Mouse (Mus musculus) kidney, embryonic 16.5 days (tissue): ENCODE data around the gene Rnf8. TPM values are rescaled to one million over a fixed set of nuclear protein-coding genes. Genes with fewer than 3 reads are reported as not detected.

Experiments
- ATAC-seq: fragments of 200-750 bp; cut with Nextera tagmentation; 2 replicates; pipeline ENCODE4 v1.8.0; 2017; ENCODE audit warnings: moderate TSS enrichment; ENCODE audit not compliant: low FRiP score, low TSS enrichment
- H3K27ac ChIP-seq: fragments of 300-500 bp; sonication (generic); 2 replicates; pipeline ENCODE4 v1.5.1; 2014; ENCODE audit warnings: low read length
- H3K27me3 ChIP-seq: fragments of 300-500 bp; sonication (generic); 2 replicates; pipeline ENCODE4 v1.6.1; 2014; ENCODE audit warnings: low read length, control low read depth, mixed read lengths; ENCODE audit not compliant: insufficient read depth
- H3K36me3 ChIP-seq: fragments of 300-500 bp; sonication (generic); 2 replicates; pipeline ENCODE4 v1.6.1; 2014; ENCODE audit warnings: low read length, control low read depth, mixed read lengths; ENCODE audit not compliant: insufficient read depth
- H3K4me1 ChIP-seq: fragments of 300-500 bp; sonication (generic); 2 replicates; pipeline ENCODE4 v1.6.1; 2014; ENCODE audit warnings: low read length, control low read depth, mixed read lengths; ENCODE audit not compliant: insufficient read depth
- H3K4me2 ChIP-seq: fragments of 300-500 bp; sonication (generic); replicated peaks from 2 replicates; pipeline ENCODE4 v1.6.1; 2014; ENCODE audit warnings: low read depth, low read length
- H3K4me3 ChIP-seq: fragments of 300-500 bp; sonication (generic); 2 replicates; pipeline ENCODE4 v1.5.1; 2014; ENCODE audit warnings: mild to moderate bottlenecking, low read length
- H3K9ac ChIP-seq: fragments of 300-500 bp; sonication (generic); replicated peaks from 2 replicates; pipeline ENCODE4 v1.6.1; 2014; ENCODE audit warnings: low read length
- H3K9me3 ChIP-seq: fragments of 300-500 bp; sonication (generic); 2 replicates; pipeline ENCODE4 v1.6.1; 2016; ENCODE audit warnings: low read length, control low read depth
- WGBS: fragments of 180-500 bp; shearing (Covaris S2); extraction: QIAGEN DNeasy Blood & Tissue Kit; methylation state at CpG from one replicate; pipeline ENCODE4 v1.1.7; 2014; 5-methylcytosine and 5-hydroxymethylcytosine counted together
- polyA plus RNA-seq: library from polyadenylated mRNA; unstranded; fragments of >200 nt; fragmentation: Nextera tagmentation; extraction: Ambion mirVana; gene quantifications from 2 replicates; pipeline ENCODE4 v1.2.1, GENCODE M21; 2015

Rnf8 gene
- polyA plus RNA-seq, 1 experiment from 2014 or later, result 86.6 TPM

DNA sequence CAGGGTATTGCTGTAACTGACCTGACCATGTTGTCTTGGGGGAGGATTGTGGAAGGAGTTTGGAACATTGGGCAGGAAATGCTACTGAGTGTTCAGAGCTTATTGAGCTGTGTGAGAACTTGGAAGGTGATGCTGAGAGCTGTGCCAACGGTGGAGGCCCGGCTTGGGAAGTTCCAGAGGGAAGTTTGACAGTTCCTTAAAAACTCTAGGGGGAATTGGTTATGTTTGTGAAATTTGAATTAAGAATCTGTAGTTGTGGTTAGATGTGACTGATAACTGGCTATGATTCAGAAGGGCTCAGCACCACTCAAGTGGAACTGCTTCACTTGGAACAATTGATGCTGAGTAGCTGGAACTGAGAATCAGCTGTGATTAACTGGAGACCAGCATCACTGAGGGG, 56.4 kb downstream of the Rnf8 start:
- H3K4me2 ChIP-seq, result no peak overlapping the region
- no peak overlapping the region for H3K27ac ChIP-seq
- 77% methylated on average over 2 of the region's 2 CpGs for WGBS
- no peaks in the 10 kb centered on the region for H3K27me3 ChIP-seq
- no peak overlapping the region for H3K4me3 ChIP-seq
- H3K36me3 ChIP-seq, result peaks cover 34% of the 10 kb centered on the region
- H3K4me1 ChIP-seq, result no peaks in the 10 kb centered on the region
- H3K9me3 ChIP-seq, result no peaks in the 10 kb centered on the region
- no peak overlapping the region for H3K9ac ChIP-seq
- no peak for ATAC-seq

DNA sequence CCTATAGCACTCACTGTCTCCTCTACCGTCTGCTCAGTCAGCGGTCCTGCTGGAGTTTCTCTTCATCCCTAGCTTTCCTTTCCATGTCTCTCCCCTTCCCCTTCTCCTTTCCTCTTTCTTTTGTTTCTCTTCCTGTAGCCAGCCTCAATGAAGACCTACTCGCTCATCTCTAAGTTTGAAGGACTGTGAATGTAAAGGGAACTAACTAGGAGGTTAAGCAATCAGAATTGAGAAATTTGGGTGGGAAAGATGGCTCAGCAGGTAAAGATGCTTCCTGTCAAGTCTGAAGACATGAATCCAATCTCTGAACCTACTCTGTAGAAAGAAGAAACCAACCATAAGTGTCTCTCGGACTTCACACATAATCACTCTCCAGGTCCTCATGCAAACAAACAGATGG, 58.7 kb downstream of the Rnf8 start:
- no peak overlapping the region for H3K4me2 ChIP-seq
- no peak overlapping the region for H3K27ac ChIP-seq
- 88% methylated on average over 4 of the region's 4 CpGs for WGBS
- H3K27me3 ChIP-seq, result no peaks in the 10 kb centered on the region
- H3K36me3 ChIP-seq, result peaks cover 37% of the 10 kb centered on the region
- no peak overlapping the region for H3K9ac ChIP-seq
- H3K9me3 ChIP-seq, result no peaks in the 10 kb centered on the region
- H3K4me3 ChIP-seq, result no peak overlapping the region
- ATAC-seq, result no peak
- no peaks in the 10 kb centered on the region for H3K4me1 ChIP-seq

GRCm38 (mm10) chr17:29678526-29678925, 63.9 kb downstream of the Rnf8 start:
- Histone ChIP-seq H3K36me3 (peaks cover 55% of the 10 kb centered on the region), H3K4me1 (0 out of 2 replicates have a peak, but pooled peaks cover 5% of the 10 kb centered on the region), H3K4me3 (no peak overlapping the region), H3K9me3 (no peaks in the 10 kb centered on the region), H3K4me2 (no peak overlapping the region), H3K9ac (no peak overlapping the region), H3K27ac (no peak overlapping the region), H3K27me3 (no peaks in the 10 kb centered on the region)
- no peak for ATAC-seq
- 84% methylated on average over 8 of the region's 8 CpGs for WGBS

DNA sequence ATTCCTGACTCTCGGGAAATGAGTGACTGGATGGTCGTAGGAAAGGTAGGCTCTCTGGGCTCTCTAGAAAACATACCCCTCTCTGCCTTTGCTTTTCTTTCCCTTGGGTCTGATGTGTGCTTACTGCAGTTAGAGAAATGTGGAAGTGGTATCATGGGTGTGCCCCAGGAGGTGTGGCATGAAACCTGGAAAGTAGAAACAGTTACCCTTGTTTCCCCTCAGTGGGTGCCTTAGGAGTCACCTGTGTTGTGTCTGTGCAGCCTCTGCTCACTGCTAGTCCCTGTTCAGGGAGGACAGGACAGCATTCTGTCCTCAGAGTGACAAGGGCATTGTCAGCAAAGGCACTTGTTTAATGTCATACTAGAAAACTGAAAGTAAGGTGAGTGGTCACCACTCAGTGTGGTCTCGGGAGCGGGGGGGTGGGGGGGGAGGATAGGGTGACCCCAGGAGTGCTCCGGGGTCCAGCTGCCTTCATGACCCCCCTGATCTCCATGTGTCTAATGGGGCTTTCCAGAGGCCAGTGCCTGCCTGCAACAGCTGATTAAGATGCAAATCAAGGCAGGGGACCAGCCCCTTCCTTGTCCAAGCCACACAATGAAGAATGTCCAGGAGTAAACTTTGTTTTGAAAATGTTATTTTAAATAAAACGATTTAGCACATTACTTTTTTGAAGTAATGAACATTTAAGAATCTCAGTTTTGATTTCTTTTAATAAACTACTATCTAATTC, 64.6 kb downstream of the Rnf8 start:
- ATAC-seq, result no peak
- no peaks in the 10 kb centered on the region for H3K27me3 ChIP-seq
- no peak overlapping the region for H3K9ac ChIP-seq
- H3K4me1 ChIP-seq, result 0 out of 2 replicates have a peak, but pooled peaks cover 5% of the 10 kb centered on the region
- H3K4me2 ChIP-seq, result no peak overlapping the region
- WGBS, result 89% methylated on average over 6 of the region's 6 CpGs
- no peak overlapping the region for H3K27ac ChIP-seq
- H3K9me3 ChIP-seq, result no peaks in the 10 kb centered on the region
- peaks cover 49% of the 10 kb centered on the region for H3K36me3 ChIP-seq
- no peak overlapping the region for H3K4me3 ChIP-seq

DNA sequence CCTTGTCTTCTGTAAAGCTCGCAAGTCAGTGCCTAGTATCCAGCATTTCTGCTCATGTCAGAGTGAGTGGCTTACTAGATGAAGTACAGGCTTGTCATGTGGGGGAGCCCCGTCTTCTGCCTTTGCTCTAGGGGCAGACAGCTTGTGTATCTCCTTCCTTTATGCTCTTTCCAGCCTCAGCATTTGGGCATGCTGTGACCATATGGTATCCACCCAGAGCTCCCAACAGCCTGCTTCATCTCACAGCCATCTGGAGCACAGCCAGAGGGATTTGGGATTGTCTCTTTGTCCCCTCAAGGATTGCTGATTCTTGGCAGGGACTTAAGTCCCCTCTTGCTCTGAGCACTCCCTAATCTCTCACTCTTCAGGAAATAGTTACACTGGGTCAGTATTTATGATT, 65.6 kb downstream of the Rnf8 start:
- 0 out of 2 replicates have a peak, but pooled peaks cover 5% of the 10 kb centered on the region for H3K4me1 ChIP-seq
- H3K4me2 ChIP-seq, result no peak overlapping the region
- no peak overlapping the region for H3K4me3 ChIP-seq
- peaks cover 55% of the 10 kb centered on the region for H3K36me3 ChIP-seq
- peak; percentile 89 for ATAC-seq
- H3K27ac ChIP-seq, result peak overlapping the region; percentile 52; the same call in 1 of the 2 replicates
- 73% methylated on average over 2 of the region's 2 CpGs for WGBS
- H3K9ac ChIP-seq, result no peak overlapping the region
- no peaks in the 10 kb centered on the region for H3K9me3 ChIP-seq
- no peaks in the 10 kb centered on the region for H3K27me3 ChIP-seq

GRCm38 (mm10) chr17:29680921-29681320, 66.3 kb downstream of the Rnf8 start:
- no peak overlapping the region for H3K4me3 ChIP-seq
- no peaks in the 10 kb centered on the region for H3K9me3 ChIP-seq
- no peak overlapping the region for H3K4me2 ChIP-seq
- 0 out of 2 replicates have a peak, but pooled peaks cover 5% of the 10 kb centered on the region for H3K4me1 ChIP-seq
- ATAC-seq, result no peak
- no peaks in the 10 kb centered on the region for H3K27me3 ChIP-seq
- no peak overlapping the region for H3K9ac ChIP-seq
- WGBS, result 88% methylated on average over 2 of the region's 2 CpGs
- peak overlapping the region; percentile 59 for H3K27ac ChIP-seq
- peaks cover 56% of the 10 kb centered on the region for H3K36me3 ChIP-seq

DNA sequence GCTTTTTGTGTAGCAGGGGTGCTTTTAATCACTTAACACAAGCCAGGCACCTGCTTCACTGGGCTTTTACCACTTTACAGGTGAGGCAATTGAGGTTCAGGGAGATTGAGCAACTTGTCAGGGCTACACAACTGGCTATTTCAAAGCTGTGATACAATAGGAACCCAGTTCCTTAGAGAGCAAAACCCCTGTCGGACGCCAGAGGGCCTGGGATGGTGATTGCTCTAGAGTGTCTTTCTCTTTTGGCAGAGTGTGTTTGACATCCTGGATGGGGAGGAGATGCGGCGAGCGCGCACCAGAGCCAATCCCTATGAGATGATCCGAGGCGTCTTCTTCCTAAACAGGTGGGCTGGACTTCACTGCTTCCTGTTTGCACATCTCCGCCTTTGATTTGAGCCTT, 67.1 kb downstream of the Rnf8 start:
- 0 out of 2 replicates have a peak, but pooled peaks cover 5% of the 10 kb centered on the region for H3K4me1 ChIP-seq
- 96% methylated on average over 9 of the region's 9 CpGs for WGBS
- no peak overlapping the region for H3K4me3 ChIP-seq
- no peaks in the 10 kb centered on the region for H3K27me3 ChIP-seq
- peaks cover 51% of the 10 kb centered on the region for H3K36me3 ChIP-seq
- H3K4me2 ChIP-seq, result no peak overlapping the region
- ATAC-seq, result no peak
- no peaks in the 10 kb centered on the region for H3K9me3 ChIP-seq
- H3K9ac ChIP-seq, result no peak overlapping the region
- H3K27ac ChIP-seq, result no peak overlapping the region

GRCm38 (mm10) chr17:29682261-29682660, 67.7 kb downstream of the Rnf8 start:
- Histone ChIP-seq H3K36me3 (peaks cover 47% of the 10 kb centered on the region; the same call in 1 of the 2 replicates), H3K9ac (no peak overlapping the region), H3K9me3 (no peaks in the 10 kb centered on the region), H3K27me3 (no peaks in the 10 kb centered on the region), H3K4me1 (0 out of 2 replicates have a peak, but pooled peaks cover 5% of the 10 kb centered on the region), H3K4me3 (no peak overlapping the region), H3K27ac (no peak overlapping the region), H3K4me2 (no peak overlapping the region)
- no peak for ATAC-seq
- 91% methylated on average over 7 of the region's 7 CpGs for WGBS

DNA sequence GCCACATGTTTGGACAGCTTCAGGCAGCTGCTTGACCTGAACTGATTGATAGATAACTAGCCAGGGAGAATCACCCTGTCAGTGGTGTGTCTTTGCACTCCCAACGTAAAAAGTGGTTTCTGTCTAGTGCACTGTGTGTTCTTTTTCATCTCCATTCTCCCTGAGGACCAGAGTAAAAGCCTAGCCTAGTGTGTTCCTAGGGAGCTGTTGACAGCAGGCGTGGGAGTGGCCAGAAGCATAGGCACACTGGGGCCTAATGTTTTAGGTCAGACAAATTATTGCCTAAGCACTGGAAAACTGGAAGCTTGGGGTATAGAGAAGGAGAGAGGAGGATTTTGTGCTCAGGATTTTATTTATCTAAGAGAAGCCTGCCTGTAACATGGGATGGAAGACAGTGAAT, 68.5 kb downstream of the Rnf8 start:
- no peaks in the 10 kb centered on the region for H3K9me3 ChIP-seq
- H3K36me3 ChIP-seq, result peaks cover 47% of the 10 kb centered on the region; the same call in 1 of the 2 replicates
- H3K27me3 ChIP-seq, result no peaks in the 10 kb centered on the region
- WGBS, result 48% methylated on average over 2 of the region's 2 CpGs
- no peak overlapping the region for H3K9ac ChIP-seq
- no peak overlapping the region for H3K27ac ChIP-seq
- H3K4me3 ChIP-seq, result no peak overlapping the region
- 0 out of 2 replicates have a peak, but pooled peaks cover 5% of the 10 kb centered on the region for H3K4me1 ChIP-seq
- no peak for ATAC-seq
- H3K4me2 ChIP-seq, result no peak overlapping the region

DNA sequence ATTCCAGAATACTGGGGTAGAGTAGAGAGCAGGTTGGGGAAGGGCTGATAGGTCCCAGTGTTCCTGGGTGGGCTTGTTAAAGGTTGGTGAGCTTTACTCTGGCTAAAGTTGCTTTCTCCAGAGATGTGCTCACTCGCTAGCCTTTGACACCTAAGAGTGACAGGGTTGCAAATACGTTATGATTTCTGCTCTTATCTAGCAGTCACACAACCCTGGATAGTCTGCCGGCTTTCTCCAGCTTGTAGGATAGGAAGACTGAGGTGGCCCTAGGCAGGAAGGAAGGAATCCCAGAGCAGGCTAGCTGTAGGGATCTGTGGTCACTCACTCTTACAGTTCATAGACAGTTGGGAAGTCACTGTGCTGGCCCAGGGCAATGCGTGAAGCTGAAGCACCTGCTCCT, 69.7 kb downstream of the Rnf8 start:
- no peak overlapping the region for H3K4me2 ChIP-seq
- no peak overlapping the region for H3K9ac ChIP-seq
- H3K9me3 ChIP-seq, result no peaks in the 10 kb centered on the region
- H3K4me3 ChIP-seq, result no peak overlapping the region
- no peak for ATAC-seq
- WGBS, result 92% methylated on average over 4 of the region's 4 CpGs
- no peak overlapping the region for H3K27ac ChIP-seq
- no peaks in the 10 kb centered on the region for H3K27me3 ChIP-seq
- H3K36me3 ChIP-seq, result peaks cover 48% of the 10 kb centered on the region; the same call in 1 of the 2 replicates
- H3K4me1 ChIP-seq, result 0 out of 2 replicates have a peak, but pooled peaks cover 5% of the 10 kb centered on the region
